Mouse (Mus musculus) hindbrain, embryonic 14.5 days (tissue): ENCODE measurements around the gene Cdx4. TPM values are rescaled to one million over a fixed set of nuclear protein-coding genes. Genes with fewer than 3 reads are reported as not detected.

Experiments used
- ATAC-seq: fragments of 200-750 bp; cut with Nextera tagmentation; 2 replicates; pipeline ENCODE4 v1.8.0; 2017; ENCODE audit warnings: moderate number of reproducible peaks, mild to moderate bottlenecking, moderate TSS enrichment, moderate library complexity; ENCODE audit not compliant: low FRiP score
- DNase-seq: peaks from one replicate; pipeline ENCODE4 v3.0.0-alpha.2; 2015; ENCODE audit warnings: low spot score
- H3K27ac ChIP-seq: fragments of 300-500 bp; sonication (generic); 2 replicates; pipeline ENCODE4 v1.5.1; 2014; ENCODE audit warnings: mild to moderate bottlenecking, moderate library complexity
- H3K27me3 ChIP-seq: fragments of 300-500 bp; sonication (generic); 2 replicates; pipeline ENCODE4 v1.6.1; 2014; ENCODE audit warnings: mild to moderate bottlenecking, low read length, mixed read lengths; ENCODE audit not compliant: control insufficient read depth, insufficient read depth
- H3K36me3 ChIP-seq: fragments of 300-500 bp; sonication (generic); replicated peaks from 2 replicates; pipeline ENCODE4 v1.6.1; 2014; ENCODE audit not compliant: control insufficient read depth, insufficient read depth
- H3K4me1 ChIP-seq: fragments of 300-500 bp; sonication (generic); replicated peaks from 2 replicates; pipeline ENCODE4 v1.6.1; 2014; ENCODE audit warnings: antibody characterized with exemption, low read length, mixed read lengths; ENCODE audit not compliant: control insufficient read depth, insufficient read depth
- H3K4me2 ChIP-seq: fragments of 300-500 bp; sonication (generic); replicated peaks from 2 replicates; pipeline ENCODE4 v1.6.1; 2014; ENCODE audit warnings: mild to moderate bottlenecking, moderate library complexity
- H3K4me3 ChIP-seq: fragments of 300-500 bp; sonication (generic); replicated peaks from 2 replicates; pipeline ENCODE4 v1.5.1; 2014; ENCODE audit warnings: mild to moderate bottlenecking, low read length
- H3K9ac ChIP-seq: fragments of 300-500 bp; sonication (generic); 2 replicates; pipeline ENCODE4 v1.6.1; 2014
- H3K9me3 ChIP-seq: fragments of 300-500 bp; sonication (generic); 2 replicates; pipeline ENCODE4 v1.6.1; 2016; ENCODE audit warnings: low read length; ENCODE audit not compliant: control insufficient read depth
- WGBS: fragments of 180-500 bp; shearing (Covaris S2); extraction: QIAGEN DNeasy Blood & Tissue Kit; methylation state at CpG from one replicate; pipeline ENCODE4 v1.1.7; 2014; 5-methylcytosine and 5-hydroxymethylcytosine counted together
- polyA plus RNA-seq: library from polyadenylated mRNA; unstranded; fragments of >200 nt; fragmentation: Nextera tagmentation; extraction: Ambion mirVana; gene quantifications from 2 replicates; pipeline ENCODE4 v1.2.1, GENCODE M21; 2014

Cdx4 gene
- polyA plus RNA-seq = not detected in 2 replicates

DNA sequence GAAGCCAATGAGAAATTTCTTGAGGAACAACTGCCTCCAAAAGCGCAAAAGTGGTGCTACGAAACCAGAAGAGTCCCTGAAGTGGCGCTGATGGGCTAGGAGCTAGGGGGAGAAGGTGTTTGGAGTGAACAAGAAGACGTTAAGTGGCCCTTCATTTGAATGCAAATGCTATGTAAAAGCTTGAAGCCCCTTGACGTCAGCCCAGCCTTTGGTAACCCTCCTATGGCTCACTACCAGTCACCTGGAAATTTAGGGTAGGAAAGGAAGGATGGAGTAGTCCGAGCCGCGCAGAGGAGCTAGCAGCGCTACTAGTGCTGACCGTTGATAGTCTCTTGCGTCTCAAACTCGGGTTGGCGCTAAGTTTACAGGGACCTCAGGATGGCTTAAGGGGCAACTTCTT is at the start of gene Cdx4:
Cdx4 (plus strand) TSS at position 253 of the 400 bp plus-strand sequence.
- no peaks in the 10 kb centered on the region for H3K4me1 ChIP-seq
- H3K9me3 ChIP-seq = no peaks in the 10 kb centered on the region
- H3K4me3 ChIP-seq = peak within 1 kb of the TSS; percentile 12
- no peak within 1 kb of the TSS for H3K9ac ChIP-seq
- peaks cover 84% of the 10 kb centered on the region for H3K27me3 ChIP-seq
- H3K27ac ChIP-seq = no peak within 1 kb of the TSS
- DNase-seq (no peak), ATAC-seq (no peak)
- no peaks in the 10 kb centered on the region for H3K36me3 ChIP-seq
- 19% methylated on average over 13 of the region's 13 CpGs for WGBS
- H3K4me2 ChIP-seq = peak within 1 kb of the TSS; percentile 40

DNA sequence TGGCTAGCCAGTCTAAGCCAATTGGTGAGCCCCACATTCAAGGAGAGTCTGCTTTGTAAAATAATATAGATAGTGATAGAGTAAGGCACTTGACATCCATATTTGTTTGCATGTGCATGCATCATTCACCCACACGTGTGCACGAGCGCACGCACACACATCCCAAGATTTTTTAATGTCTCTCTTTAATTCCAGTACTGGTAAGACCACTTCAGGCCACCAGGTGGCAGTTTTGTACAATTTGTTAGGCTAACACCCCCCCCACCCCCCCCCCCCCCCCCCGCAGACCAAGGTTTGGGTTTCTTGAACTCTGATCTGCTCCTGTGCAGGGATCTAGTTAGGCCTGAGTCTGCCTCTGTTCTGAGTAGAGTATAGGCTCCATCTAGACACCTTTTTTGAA is 46.9 kb upstream of the Cdx4 start:
- H3K4me2 ChIP-seq = no peak overlapping the region
- H3K9ac ChIP-seq = no peak overlapping the region
- ATAC-seq = no peak
- no peak overlapping the region for H3K4me3 ChIP-seq
- H3K9me3 ChIP-seq = no peaks in the 10 kb centered on the region
- no peaks in the 10 kb centered on the region for H3K36me3 ChIP-seq
- H3K27me3 ChIP-seq = peaks cover 15% of the 10 kb centered on the region
- 82% methylated on average over 4 of the region's 5 CpGs for WGBS
- no peak overlapping the region for H3K27ac ChIP-seq
- H3K4me1 ChIP-seq = no peaks in the 10 kb centered on the region
- no peak for DNase-seq

DNA sequence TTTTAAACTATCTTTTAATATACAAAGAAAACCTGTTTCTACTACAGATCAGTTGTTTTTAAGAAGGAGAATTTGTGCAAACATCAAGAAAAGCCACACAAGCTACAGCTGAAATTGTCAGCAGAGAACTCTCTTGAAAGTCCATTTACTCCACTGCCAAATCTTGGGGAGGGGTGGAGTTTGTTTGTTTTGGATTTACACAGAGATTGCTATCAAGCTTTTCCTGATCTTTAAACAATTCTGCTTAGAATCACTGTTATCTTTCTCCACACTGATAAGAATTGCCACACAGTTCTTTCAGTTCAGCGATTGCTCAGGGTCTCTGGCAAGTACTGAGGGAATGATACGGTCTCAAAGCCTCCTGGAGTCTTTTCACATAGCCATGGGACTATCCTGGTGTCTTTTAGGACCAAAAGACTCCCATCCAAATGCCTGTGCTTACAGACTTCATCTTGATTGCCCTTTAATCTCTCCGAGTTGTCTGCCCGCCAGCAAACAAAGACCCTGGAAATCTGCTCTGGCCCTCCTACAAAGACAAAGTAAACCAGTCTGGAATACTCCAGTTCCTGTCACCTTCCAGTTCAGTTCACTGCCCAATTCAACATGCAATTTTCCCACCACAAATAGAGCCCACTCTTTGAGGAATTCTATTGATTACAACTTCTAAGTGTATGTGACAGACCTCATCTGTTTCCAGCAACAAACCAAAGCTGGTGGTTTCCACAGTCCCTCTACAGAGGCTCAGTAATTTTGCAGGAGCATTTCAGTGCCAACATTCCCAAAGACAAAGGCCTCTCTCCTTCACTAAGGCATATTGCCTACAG is 34.1 kb upstream of the Cdx4 start:
- Histone ChIP-seq H3K27me3 (peaks cover 68% of the 10 kb centered on the region), H3K9me3 (no peaks in the 10 kb centered on the region), H3K4me1 (no peaks in the 10 kb centered on the region), H3K27ac (no peak overlapping the region), H3K4me2 (no peak overlapping the region), H3K9ac (no peak overlapping the region), H3K4me3 (no peak overlapping the region), H3K36me3 (no peaks in the 10 kb centered on the region)
- DNase-seq = no peak
- ATAC-seq = peak; percentile 70; the same call in 1 of the 2 replicates
- 34% methylated on average over 4 of the region's 4 CpGs for WGBS

DNA sequence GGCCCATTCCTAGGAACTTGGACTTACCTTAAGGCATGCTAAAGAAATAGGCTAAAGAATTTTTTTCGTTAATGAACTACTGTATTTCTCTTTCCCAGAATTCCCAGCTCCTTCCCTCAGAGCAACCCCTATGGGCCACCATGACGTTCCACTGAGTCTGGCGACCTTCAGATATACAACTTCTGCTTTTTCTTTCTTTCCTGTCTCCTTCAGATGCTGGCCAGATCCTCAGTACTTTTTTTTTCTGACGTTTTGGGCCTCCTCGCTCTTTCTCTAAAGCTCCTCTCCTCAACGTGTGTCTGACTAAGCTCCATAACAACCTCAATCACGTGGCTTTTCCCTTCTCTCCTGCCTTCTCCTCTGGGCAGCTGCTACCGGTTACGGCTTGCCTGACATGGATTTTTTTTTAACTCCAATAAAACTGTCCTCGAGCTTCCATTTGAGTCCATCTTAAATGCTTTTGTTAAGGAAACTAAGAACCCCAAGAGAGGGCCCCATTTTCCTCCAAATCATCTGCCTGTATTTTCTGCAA is 33.3 kb upstream of the Cdx4 start:
- Histone ChIP-seq H3K4me1 (no peaks in the 10 kb centered on the region), H3K36me3 (no peaks in the 10 kb centered on the region), H3K4me3 (no peak overlapping the region), H3K4me2 (no peak overlapping the region), H3K27ac (no peak overlapping the region), H3K9ac (no peak overlapping the region), H3K27me3 (peaks cover 68% of the 10 kb centered on the region), H3K9me3 (no peaks in the 10 kb centered on the region)
- WGBS = 30% methylated on average over 10 of the region's 10 CpGs
- ATAC-seq (no peak), DNase-seq (no peak)

DNA sequence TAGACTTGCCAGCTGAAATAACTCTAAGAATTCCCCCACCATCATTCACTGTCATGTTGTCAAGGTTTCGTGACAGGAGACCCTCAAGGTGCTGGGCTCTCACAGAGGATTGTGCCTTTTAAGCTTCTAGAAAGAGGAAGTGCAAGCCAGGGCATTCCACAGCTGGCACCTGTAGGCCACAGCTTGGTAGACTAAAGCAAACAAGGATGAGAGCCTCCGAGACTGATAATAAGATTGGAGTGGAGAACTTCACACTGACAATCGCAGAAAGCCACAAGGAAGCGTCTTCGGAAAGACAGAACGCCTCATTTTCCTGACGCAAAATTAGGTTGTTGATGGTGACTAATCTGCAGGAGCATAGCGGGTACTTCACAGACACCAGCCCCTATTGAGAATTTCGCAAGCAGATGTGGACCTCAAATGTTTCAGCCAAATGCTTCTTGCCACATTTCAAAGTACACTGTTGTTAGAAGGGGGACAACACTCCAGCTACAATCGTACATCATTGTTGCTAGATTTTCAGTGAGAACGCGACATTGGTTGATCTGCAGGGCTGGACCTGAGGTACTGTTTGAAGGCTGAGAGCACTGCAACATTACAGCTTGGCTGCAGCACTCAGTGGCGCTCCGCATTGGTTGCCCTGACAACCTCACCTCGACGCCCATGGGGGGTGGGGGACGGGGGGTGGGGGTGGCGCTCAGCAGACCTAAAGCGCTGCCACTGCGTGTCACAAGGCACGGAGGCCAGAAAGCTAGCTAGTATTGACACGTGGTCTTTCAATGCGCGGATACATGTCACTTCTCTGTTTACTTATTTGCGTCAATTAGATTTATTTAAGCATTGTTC is 32.5 kb upstream of the Cdx4 start:
- H3K9ac ChIP-seq = no peak overlapping the region
- H3K9me3 ChIP-seq = no peaks in the 10 kb centered on the region
- WGBS = 23% methylated on average over 25 of the region's 25 CpGs
- DNase-seq (peak; percentile 34), ATAC-seq (peak; percentile 88)
- H3K27ac ChIP-seq = no peak overlapping the region
- H3K27me3 ChIP-seq = peaks cover 68% of the 10 kb centered on the region
- no peaks in the 10 kb centered on the region for H3K4me1 ChIP-seq
- H3K36me3 ChIP-seq = no peaks in the 10 kb centered on the region
- peak overlapping the region; percentile 43 for H3K4me2 ChIP-seq
- no peak overlapping the region; the same call in 1 of the 2 replicates for H3K4me3 ChIP-seq

DNA sequence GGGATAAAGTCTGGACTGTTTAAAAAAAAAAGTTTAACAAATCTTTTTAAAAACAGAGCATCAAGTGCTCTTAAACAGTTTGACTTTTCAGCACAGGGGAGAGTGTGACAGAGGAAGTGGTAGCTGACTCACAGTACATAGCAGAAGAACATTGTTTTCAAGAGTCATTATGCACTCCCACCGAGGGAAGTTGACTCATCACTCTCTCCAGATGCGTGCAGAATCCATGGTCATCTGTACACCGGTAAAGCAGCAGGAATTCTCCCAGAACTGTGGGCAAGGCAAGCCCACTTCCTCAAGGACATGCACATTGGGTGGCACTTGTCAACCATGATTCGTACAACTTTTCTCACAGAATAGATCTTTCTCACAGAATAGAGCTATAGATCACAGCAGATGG is 22.3 kb upstream of the Cdx4 start:
- H3K9me3 ChIP-seq = no peaks in the 10 kb centered on the region
- WGBS = 73% methylated on average over 4 of the region's 4 CpGs
- H3K4me1 ChIP-seq = no peaks in the 10 kb centered on the region
- no peak overlapping the region for H3K27ac ChIP-seq
- no peak for ATAC-seq
- H3K4me2 ChIP-seq = no peak overlapping the region
- H3K36me3 ChIP-seq = no peaks in the 10 kb centered on the region
- no peak overlapping the region for H3K4me3 ChIP-seq
- peaks cover 51% of the 10 kb centered on the region for H3K27me3 ChIP-seq
- H3K9ac ChIP-seq = no peak overlapping the region
- DNase-seq = no peak

DNA sequence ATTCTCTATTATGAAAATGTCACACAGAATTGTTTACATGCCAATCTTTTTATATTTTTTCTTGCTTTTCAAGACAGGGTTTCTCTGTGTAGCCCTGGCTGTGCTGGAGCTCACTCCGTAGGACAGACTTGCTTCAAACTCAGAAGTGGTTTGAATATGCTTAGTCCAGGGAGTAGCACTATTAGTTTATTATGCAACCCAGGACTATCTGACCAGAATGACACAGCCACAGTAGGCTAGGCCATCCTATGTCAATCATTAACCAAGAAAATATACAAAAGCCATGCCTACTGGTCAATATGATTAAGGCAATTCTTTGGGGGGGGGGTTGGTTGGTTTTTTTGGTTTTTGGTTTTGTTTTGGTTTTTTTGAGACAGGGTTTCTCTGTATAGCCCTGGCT is 12.9 kb upstream of the Cdx4 start:
- DNase-seq (no peak), ATAC-seq (no peak)
- Histone ChIP-seq H3K4me1 (no peaks in the 10 kb centered on the region), H3K27ac (no peak overlapping the region), H3K9me3 (no peaks in the 10 kb centered on the region), H3K4me3 (no peak overlapping the region), H3K9ac (no peak overlapping the region), H3K36me3 (no peaks in the 10 kb centered on the region), H3K4me2 (no peak overlapping the region), H3K27me3 (peaks cover 42% of the 10 kb centered on the region)
- 74% methylated on average over 1 of the region's 1 CpGs for WGBS

DNA sequence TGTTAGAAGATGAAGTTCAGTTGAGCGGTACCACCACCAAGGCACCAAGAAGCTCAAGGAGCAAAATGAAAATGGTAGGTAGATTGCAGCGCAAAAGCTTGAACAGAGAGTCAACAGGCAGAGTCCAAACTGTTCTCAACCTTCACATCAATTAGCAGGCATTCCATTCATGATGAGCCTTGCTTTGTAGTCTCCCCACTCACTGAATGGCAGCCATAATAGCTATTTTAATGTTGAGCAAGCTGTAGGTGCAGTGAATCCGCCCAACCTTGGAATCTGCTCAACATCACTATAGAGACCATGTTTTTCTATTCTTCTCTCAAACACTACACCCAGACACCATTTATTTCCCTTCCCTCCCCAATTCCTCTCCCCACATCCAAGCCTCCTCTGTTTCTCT is 9.5 kb upstream of the Cdx4 start:
- WGBS = 82% methylated on average over 3 of the region's 3 CpGs
- H3K27me3 ChIP-seq = peaks cover 40% of the 10 kb centered on the region
- H3K4me1 ChIP-seq = no peaks in the 10 kb centered on the region
- DNase-seq = no peak
- no peak overlapping the region for H3K27ac ChIP-seq
- no peaks in the 10 kb centered on the region for H3K36me3 ChIP-seq
- H3K4me3 ChIP-seq = no peak overlapping the region
- no peak for ATAC-seq
- H3K9ac ChIP-seq = no peak overlapping the region
- H3K4me2 ChIP-seq = no peak overlapping the region
- no peaks in the 10 kb centered on the region for H3K9me3 ChIP-seq

DNA sequence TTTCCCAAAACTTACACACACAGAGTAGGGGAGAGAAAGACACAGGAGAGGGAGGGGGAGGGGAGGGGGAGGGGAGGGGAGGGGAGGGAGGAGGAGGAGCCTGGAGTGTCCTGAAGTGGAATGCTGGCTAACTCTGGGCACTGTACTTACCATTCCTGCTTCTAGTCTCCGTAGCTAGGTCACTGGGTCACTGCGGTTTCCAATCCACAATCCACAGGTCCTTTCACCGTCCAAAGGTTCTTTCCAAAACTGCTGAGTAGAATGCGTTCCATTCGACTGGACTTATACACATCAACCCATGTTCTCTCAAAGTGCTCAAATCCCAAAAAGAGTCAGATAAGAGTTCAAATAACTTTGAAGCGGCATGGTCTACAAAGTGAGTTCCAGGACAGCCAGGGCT is 7.1 kb upstream of the Cdx4 start:
- H3K4me1 ChIP-seq = no peaks in the 10 kb centered on the region
- no peak overlapping the region for H3K27ac ChIP-seq
- WGBS = 84% methylated on average over 6 of the region's 6 CpGs
- H3K27me3 ChIP-seq = peaks cover 47% of the 10 kb centered on the region
- no peaks in the 10 kb centered on the region for H3K9me3 ChIP-seq
- H3K4me3 ChIP-seq = no peak overlapping the region
- no peaks in the 10 kb centered on the region for H3K36me3 ChIP-seq
- no peak overlapping the region for H3K9ac ChIP-seq
- no peak for ATAC-seq
- no peak overlapping the region for H3K4me2 ChIP-seq
- DNase-seq = no peak
